Mouse (Mus musculus) lung, adult 2 months (tissue): Measurements from ENCODE around the gene Pum1.

Source experiments
- CTCF ChIP-seq: fragments of 200-500 bp; IDR thresholded peaks from 2 replicates; pipeline ENCODE4 v1.5.1; 2011; ENCODE audit warnings: mild to moderate bottlenecking, low read length, control low read depth; ENCODE audit not compliant: insufficient read depth
- POLR2A ChIP-seq: fragments of 200-500 bp; IDR thresholded peaks from 2 replicates; pipeline ENCODE4 v1.6.1; 2011; ENCODE audit warnings: low read depth, mild to moderate bottlenecking, control low read depth, low read length, borderline replicate concordance; ENCODE audit errors: extremely low read depth

GRCm38 (mm10) chr4:130779037-130779436, 115.9 kb downstream of the Pum1 start:
- TF ChIP-seq POLR2A: no peak
- TF ChIP-seq CTCF: no peak
